Mouse (Mus musculus) C2C12 (cell line): ENCODE results near the gene Myo3b.

ENCODE experiments used
- CTCF ChIP-seq: IDR thresholded peaks from one replicate; pipeline ENCODE4 v1.5.1; 2011; ENCODE audit not compliant: control insufficient read depth, insufficient read depth, insufficient read length
- FOSL1 ChIP-seq: IDR thresholded peaks from one replicate; pipeline ENCODE4 v1.8.0; 2011; ENCODE audit warnings: mild to moderate bottlenecking, low read length; ENCODE audit not compliant: poor library complexity, insufficient read depth, severe bottlenecking
- MYOD1 ChIP-seq: IDR thresholded peaks from one replicate; pipeline ENCODE4 v1.6.1; 2011; ENCODE audit warnings: low read depth; ENCODE audit not compliant: control insufficient read depth, insufficient read length
- USF1 ChIP-seq: IDR thresholded peaks from one replicate; pipeline ENCODE4 v1.6.1; 2011; ENCODE audit warnings: low read depth, mild to moderate bottlenecking, control low read depth, moderate library complexity

DNA sequence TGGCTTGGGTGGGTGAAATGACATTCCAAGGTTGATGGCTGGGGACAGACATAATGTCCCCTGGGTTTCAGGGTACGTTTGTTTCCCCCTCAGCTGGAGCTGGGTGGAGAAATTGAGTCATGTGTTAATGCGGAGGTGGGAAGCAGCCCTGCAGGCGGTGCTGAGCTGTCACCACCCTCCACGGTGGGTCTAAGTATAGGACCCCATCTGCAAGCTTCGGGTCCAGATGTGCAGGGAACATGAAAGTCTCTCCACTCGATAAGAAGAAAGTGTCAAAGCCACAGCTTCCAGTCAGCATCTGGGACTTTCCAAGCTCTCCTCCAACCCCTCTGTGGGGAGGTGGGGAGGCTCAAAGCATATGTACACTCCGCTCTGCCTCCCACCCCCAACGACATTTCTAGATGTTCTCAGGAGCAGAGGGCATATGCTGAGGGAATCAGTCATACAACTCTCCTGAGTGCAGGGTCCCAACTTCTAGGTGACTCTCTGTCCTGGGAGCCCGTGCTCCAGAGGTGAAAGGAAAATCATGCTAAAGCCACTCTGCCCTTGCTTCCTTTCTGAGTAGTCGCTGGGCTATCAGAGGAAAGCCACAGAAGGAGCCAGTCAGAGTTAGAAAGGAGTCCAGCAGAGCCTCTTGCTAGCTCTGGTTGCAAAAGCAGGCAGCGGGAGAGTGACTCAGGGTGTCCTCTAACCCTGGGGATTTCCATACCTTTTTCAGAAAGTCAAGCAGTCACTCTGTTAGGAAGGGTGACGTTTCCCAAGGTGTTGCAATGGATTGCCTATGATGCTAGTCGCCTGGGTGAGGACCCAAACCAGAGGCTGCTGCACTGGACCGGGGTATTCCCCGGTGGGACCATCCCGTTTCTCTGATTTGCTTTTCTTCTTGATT is 79.7 kb downstream of the Myo3b start:
- no peak for TF ChIP-seq USF1
- TF ChIP-seq CTCF: no peak
- TF ChIP-seq FOSL1: no peak
- no peak for TF ChIP-seq MYOD1
